Mouse (Mus musculus): ENCODE results near the gene Mdga1.

DNA sequence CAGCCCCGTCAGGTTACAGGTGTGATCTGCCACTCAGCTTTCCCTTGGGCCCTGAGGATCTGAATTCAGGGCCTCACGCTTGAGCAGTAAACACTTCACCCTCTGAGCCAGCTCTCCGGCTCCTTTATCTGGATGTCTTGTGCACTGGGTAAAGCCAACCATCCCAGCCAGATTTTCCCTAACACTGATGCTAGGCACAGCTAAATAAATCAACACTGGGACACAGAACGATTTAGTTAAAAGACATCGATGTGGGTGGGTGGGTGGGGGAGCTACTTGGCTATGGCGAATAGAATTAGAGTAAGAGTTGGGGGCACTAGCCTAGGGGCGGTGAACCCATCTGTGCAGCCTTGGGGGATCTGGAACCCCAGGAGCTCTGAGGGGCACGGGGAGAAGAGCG lies 135.6 kb downstream of the Mdga1 start:
- TF ChIP-seq CTCF (conservative IDR thresholded peaks at IDR 0.05; ENCODE audit: low read length), result no peak
- TF ChIP-seq POU5F1 (IDR thresholded peaks at IDR 0.05; ENCODE audit: borderline replicate concordance, low read length), result no peak
